Mouse (Mus musculus) T-helper 1 cell (primary cell): ENCODE results near the gene Kndc1.

Experiments
- in situ Hi-C: fragments of 300-600 bp; cut with MboI, MseI; formaldehyde crosslinking; loops from one replicate; pipeline ENCODE4 v1.15.1; 2025; ENCODE audit warnings: high pct_unique_total_duplicates

Kndc1 gene

GRCm38 (mm10) chr7:139894655-139895557 is at the start of gene Kndc1:
Gene Kndc1 (plus strand): TSS chr7:139894696.
- in situ Hi-C loops = loop anchor here (10.0 kb wide), 1 partner anchor 900 kb away; no protein-coding TSS in a partner anchor

DNA sequence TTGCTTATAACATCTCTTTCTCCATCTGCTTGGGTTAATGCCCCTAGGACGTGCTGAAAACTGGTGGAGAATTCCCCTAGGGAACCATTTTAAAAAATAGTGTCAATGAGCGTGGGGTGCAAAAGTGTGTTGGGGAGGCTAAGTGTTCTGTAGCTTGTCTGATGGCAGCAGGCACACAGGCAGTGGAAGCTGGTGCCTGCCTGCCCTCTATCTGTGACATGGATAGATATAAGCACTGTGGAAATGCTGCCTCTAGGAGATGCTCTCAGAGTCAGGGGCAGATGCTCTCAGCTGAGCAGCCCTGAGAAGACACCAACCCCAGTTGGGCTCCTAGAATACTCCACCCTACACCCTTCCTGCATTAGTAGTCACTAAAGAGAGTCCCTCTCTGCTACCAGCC is 49.4 kb upstream of the Kndc1 start:
- in situ Hi-C loops = no loop called here

GRCm38 (mm10) chr7:139850152-139850551 is 44.3 kb upstream of the Kndc1 start:
- in situ Hi-C loops = no loop called here

DNA sequence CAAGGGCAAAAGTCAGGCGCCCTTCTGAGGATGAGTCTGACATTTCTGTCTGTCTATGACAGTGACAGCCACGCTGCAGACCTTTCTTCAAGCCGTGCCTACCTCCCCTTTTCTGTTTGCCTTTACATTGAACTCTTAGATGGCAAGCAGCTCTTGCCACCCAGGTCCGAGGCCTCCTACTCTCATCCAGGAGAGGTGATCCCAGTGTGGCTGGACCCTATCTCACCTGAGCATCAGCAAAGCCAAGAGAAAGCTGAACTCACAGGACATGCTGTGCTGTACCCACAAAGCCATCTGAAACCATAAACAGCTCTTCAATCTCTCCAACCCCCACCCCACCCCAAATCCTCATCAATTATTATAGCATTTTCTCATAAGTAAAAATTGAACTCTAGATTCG is 43.8 kb upstream of the Kndc1 start:
- in situ Hi-C loops = no loop called here

DNA sequence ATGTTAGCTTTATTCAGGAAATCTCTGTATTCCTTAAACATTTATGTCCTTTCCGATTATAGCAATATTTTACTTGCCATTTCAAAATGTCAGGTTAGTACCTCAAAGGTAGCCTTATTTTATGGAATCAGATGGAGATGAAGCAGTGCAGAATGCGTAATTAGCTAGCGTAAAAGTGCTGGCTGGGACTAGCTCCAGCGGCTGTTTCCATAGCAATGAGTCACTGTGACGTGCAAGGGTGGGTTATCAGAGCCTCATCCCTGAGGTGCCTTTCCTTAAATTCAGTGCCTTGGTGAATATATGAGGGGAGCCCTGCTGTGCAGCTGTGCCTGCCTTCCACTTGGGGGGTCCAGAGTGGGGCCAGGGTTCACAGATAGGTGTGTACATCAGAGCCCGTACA is 43.4 kb upstream of the Kndc1 start:
- in situ Hi-C loops = no loop called here

DNA sequence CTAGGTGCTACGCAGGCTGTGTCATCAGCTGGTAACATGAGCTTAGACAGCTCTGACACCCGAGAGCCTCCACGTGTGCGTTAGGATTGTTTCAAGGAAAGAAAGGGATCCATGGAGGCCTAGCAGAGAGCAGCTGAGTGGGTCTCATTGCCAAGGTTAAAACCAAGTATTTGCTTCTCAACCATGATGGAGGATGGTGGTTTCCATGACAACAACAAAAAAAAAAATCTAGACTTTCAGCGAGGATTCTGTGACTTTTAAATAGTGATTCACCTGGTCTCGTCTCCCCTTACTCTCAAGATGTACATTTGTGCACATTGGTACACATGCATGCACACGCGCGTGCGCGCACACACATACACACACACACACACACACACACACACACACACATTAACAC is 39.2 kb upstream of the Kndc1 start:
- in situ Hi-C loops = no loop called here

- in situ Hi-C loops = no loop called here
Observed at GRCm38 (mm10) chr7:139861411-139861810, 33.1 kb upstream of the Kndc1 start.

- in situ Hi-C loops = no loop called here
Observed at GRCm38 (mm10) chr7:139863076-139863475, 31.4 kb upstream of the Kndc1 start.

DNA sequence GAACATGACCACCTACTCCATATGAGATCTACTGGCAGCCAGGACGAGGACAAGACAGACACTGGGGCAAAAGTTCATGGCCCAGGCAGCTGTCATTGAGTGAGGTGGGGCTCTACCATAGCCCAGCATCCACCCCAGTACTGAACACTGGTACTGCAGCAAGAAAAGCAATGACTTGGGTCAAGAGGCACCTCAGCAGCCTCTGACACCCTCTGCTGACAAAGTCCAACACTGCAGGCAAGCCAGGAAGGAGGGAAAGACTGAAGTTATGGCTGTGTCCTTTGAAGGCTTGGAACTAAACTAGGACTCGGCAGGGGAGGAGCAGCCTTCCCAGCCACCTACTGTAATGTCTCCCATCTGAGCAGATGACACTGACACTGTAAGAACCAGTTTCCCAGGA is 30.2 kb upstream of the Kndc1 start:
- in situ Hi-C loops = no loop called here

DNA sequence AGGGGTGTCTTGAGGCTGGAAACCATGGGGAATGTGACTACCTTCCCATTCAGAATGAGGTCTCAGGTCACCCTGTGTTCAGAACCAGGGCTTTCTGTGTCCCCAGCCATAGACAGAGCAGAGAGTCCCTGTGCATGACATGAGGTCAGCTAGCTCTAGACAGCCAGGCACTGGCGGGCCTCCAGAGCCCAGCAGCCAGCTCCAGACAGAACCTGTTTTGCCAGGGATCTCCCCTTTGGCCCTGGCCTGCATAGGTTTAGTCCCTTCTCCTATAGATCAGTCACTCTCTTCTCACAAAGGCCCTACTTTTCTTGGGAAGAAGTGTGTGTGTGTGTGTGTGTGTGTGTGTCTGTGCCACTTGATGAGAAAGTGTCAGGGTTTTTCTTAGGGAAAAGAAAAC is 29.6 kb upstream of the Kndc1 start:
- in situ Hi-C loops = no loop called here

DNA sequence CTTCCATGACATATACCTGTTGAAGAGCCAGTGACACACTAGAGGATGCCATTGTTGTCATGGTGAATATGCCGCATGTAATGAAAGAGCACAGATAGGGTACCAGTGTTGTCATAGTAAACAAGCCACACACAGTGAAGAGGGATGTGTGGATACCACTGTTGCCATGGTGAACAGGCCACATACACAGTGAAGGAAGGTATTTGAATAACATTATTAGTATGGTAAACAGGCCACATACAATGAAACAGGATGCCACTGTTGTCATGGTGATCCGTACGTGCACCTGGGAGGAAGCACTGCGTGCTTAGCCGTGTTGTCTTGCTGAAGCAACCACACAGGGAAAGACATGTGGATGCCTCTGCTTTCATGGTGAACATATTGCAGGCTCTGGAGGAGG is 23.5 kb upstream of the Kndc1 start:
- in situ Hi-C loops = no loop called here

GRCm38 (mm10) chr7:139877167-139877792 is 17.2 kb upstream of the Kndc1 start:
- in situ Hi-C loops = loop anchor here (5.0 kb wide), 1 partner anchor 175 kb away; no protein-coding TSS in a partner anchor

DNA sequence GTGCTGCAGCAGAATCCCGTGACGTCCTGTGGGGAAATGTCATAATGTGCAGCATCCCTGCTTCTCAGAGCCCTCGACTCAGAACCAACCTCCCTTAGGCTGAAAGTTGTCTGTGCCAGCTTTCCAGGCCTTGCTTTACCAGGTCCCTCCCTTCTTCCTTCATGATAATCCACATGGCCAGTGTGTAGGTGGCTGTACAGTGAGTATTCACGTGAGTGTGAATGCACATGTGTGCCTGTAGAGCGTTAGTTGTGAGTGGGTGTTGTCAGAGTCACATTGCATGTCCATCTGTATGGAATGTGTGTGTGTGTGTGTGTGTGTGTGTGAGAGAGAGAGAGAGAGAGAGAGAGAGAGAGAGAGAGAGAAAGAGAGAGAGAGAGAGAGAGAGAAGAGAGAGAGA is 16.4 kb upstream of the Kndc1 start:
- in situ Hi-C loops = loop anchor here (5.0 kb wide), 1 partner anchor 176 kb away; no protein-coding TSS in a partner anchor

DNA sequence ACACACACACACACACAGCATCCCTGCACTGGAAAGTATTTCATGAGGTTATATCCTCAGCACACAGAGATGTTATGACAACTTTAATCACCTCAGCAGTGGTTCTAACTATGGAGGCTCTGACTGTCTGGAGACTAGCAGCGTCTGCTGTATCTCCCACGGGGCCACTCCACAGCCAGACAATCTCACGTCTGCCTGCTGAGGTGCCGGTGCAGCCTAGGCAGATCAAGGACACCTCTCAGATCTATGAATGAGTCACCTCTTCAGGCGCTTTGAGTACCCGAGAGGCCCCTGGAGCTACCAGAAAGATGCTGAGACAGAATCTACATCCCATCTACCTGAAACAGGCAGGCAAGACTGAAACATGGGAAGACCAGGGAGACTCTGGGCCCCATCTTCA is 15.9 kb upstream of the Kndc1 start:
- in situ Hi-C loops = loop anchor here (5.0 kb wide), 1 partner anchor 176 kb away; no protein-coding TSS in a partner anchor

DNA sequence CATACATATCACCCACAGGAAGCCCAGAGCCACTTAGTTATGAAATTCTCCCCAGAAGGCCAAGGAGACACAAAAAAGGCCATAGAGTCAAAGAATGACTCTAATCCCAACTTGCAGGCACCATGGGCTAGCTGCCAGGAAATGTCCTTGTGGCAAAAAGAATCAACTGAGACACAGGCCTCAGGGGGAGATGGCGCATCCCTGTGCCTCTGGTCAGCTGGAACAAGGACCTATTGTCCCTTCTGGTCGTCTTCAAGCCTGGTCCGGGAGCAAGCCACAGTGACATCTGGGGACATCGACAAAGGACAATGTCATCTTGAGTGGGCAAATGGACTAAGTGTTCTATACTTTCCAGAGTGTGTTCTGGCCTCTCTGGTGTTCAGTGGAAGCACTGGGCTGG is 11.0 kb upstream of the Kndc1 start:
- in situ Hi-C loops = no loop called here

GRCm38 (mm10) chr7:139891779-139892178 is 2.7 kb upstream of the Kndc1 start:
- in situ Hi-C loops = loop anchor here (10.0 kb wide), 1 partner anchor 903 kb away; no protein-coding TSS in a partner anchor

DNA sequence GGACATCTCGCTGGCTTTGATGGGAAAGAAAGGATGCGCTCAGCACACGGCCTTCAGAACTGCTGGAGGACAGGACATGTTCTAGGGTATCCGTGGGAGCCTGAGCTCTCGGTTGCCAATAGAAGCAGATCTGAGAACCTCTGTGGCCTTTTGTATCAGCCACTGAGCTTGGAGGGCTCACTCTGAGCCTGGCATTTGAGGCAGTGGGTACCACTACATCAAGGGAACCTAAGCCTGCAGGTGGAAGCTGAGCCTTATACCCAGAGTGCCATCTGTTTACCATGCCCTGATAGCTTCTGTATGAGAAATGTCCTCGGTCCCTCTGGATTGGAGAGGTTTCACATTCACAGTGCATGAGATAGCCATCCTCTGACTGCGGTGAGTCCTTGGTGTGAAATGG is 1.8 kb downstream of the Kndc1 start:
- in situ Hi-C loops = loop anchor here (10.0 kb wide), 1 partner anchor 899 kb away; no protein-coding TSS in a partner anchor

DNA sequence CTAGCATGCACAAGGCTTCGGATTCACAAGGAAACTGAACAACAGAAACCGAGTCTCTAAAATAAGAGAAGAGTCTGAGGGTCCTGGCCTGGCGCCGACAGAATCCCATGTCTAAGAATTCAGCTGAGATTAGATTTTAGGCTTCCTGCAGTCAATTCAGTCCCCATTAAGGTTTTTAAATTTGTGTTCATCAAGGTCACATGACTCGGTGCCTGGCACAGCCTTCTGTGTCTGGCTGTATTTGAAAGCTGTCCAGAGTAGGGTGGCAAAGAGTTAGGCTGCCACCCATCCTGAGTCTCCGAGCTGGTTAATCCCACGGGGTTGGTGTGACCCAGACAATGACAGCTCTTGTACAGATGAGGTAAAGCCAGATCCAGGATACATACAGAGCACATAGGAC is 2.3 kb downstream of the Kndc1 start:
- in situ Hi-C loops = loop anchor here (10.0 kb wide), 1 partner anchor 898 kb away; no protein-coding TSS in a partner anchor

- in situ Hi-C loops = loop anchor here (10.0 kb wide), 1 partner anchor 896 kb away; no protein-coding TSS in a partner anchor
Observed at GRCm38 (mm10) chr7:139898606-139899005, 4.1 kb downstream of the Kndc1 start.

GRCm38 (mm10) chr7:139899505-139899904 is 5.0 kb downstream of the Kndc1 start:
- in situ Hi-C loops = loop anchor here (10.0 kb wide), 1 partner anchor 895 kb away; no protein-coding TSS in a partner anchor

GRCm38 (mm10) chr7:139900456-139900855 is 6.0 kb downstream of the Kndc1 start:
- in situ Hi-C loops = loop anchor here (10.0 kb wide), 1 partner anchor 164 kb away; no protein-coding TSS in a partner anchor

GRCm38 (mm10) chr7:139900896-139901295 is 6.4 kb downstream of the Kndc1 start:
- in situ Hi-C loops = loop anchor here (10.0 kb wide), 1 partner anchor 164 kb away; no protein-coding TSS in a partner anchor
